Mouse (Mus musculus): Measurements from ENCODE around the gene Srgap1. TPM values are rescaled to one million over a fixed set of nuclear protein-coding genes. Genes with fewer than 3 reads are reported as not detected.
A peak's percentile ranks its signal among the peaks of the same experiment; 100 is the strongest.

Srgap1 gene
- total RNA-seq (2022) = 10 to 100 TPM; 10.9 to 14.3 (median 13.1) TPM

- DNase-seq (ENCODE audit: low spot score in 2 of 2) = peak; percentile 26 to 37
Measured at GRCm38 (mm10) chr10:122046904-122047726, at the start of gene Srgap1. TSS of gene Srgap1 (minus strand) at chr10:122047315.

GRCm38 (mm10) chr10:122096462-122096979 is 49.4 kb upstream of the Srgap1 start:
- DNase-seq (ENCODE audit: low spot score in 2 of 2) = peak in 1 of 2 experiments; percentile 17

GRCm38 (mm10) chr10:122090472-122090871 is 43.4 kb upstream of the Srgap1 start:
- no peak for DNase-seq (ENCODE audit: low spot score in 2 of 2)

- DNase-seq (ENCODE audit: low spot score in 2 of 2) = no peak
Measured at GRCm38 (mm10) chr10:122081352-122081751, 34.2 kb upstream of the Srgap1 start.

- no peak for DNase-seq (ENCODE audit: low spot score in 2 of 2)
Measured at GRCm38 (mm10) chr10:122069153-122069552, 22.0 kb upstream of the Srgap1 start.

- DNase-seq (ENCODE audit: low spot score in 2 of 2) = no peak
Measured at GRCm38 (mm10) chr10:122055826-122056225, 8.7 kb upstream of the Srgap1 start.

- no peak for DNase-seq (ENCODE audit: low spot score in 2 of 2)
Measured at GRCm38 (mm10) chr10:122054535-122054934, 7.4 kb upstream of the Srgap1 start.

- peak; percentile 65 to 82 for DNase-seq (ENCODE audit: low spot score in 2 of 2)
Measured at GRCm38 (mm10) chr10:122051831-122052230, 4.7 kb upstream of the Srgap1 start.

GRCm38 (mm10) chr10:122047727-122048365 is 731 bp upstream of the Srgap1 start:
- peak; percentile 38 to 82 for DNase-seq (ENCODE audit: low spot score in 2 of 2)

GRCm38 (mm10) chr10:122046511-122046903 is 608 bp downstream of the Srgap1 start:
- DNase-seq (ENCODE audit: low spot score in 2 of 2) = no peak

- DNase-seq (ENCODE audit: low spot score in 2 of 2) = no peak
Measured at GRCm38 (mm10) chr10:122045946-122046345, 1.2 kb downstream of the Srgap1 start.

- DNase-seq (ENCODE audit: low spot score in 2 of 2) = no peak
Measured at GRCm38 (mm10) chr10:122044926-122045325, 2.2 kb downstream of the Srgap1 start.

GRCm38 (mm10) chr10:122040372-122040771 is 6.7 kb downstream of the Srgap1 start:
- no peak for DNase-seq (ENCODE audit: low spot score in 2 of 2)

GRCm38 (mm10) chr10:122039566-122039965 is 7.5 kb downstream of the Srgap1 start:
- no peak for DNase-seq (ENCODE audit: low spot score in 2 of 2)

GRCm38 (mm10) chr10:122038554-122038953 is 8.6 kb downstream of the Srgap1 start:
- DNase-seq (ENCODE audit: low spot score in 2 of 2) = no peak

GRCm38 (mm10) chr10:122033271-122033670 is 13.8 kb downstream of the Srgap1 start:
- no peak for DNase-seq (ENCODE audit: low spot score in 2 of 2)

GRCm38 (mm10) chr10:122030420-122030819 is 16.7 kb downstream of the Srgap1 start:
- DNase-seq (ENCODE audit: low spot score in 2 of 2) = no peak

- DNase-seq (ENCODE audit: low spot score in 2 of 2) = no peak
Measured at GRCm38 (mm10) chr10:122029738-122030137, 17.4 kb downstream of the Srgap1 start.

- DNase-seq (ENCODE audit: low spot score in 2 of 2) = no peak
Measured at GRCm38 (mm10) chr10:122025198-122025597, 21.9 kb downstream of the Srgap1 start.

- DNase-seq (ENCODE audit: low spot score in 2 of 2) = no peak
Measured at GRCm38 (mm10) chr10:122020906-122021305, 26.2 kb downstream of the Srgap1 start.

- DNase-seq (ENCODE audit: low spot score in 2 of 2) = no peak
Measured at GRCm38 (mm10) chr10:122020255-122020654, 26.9 kb downstream of the Srgap1 start.

GRCm38 (mm10) chr10:122018594-122019048 is 28.5 kb downstream of the Srgap1 start:
- no peak for DNase-seq (ENCODE audit: low spot score in 2 of 2)

Measured in left cerebral cortex, adult 8-10 months (tissue).